Mouse (Mus musculus) kidney, adult 2 months (tissue): Measurements from ENCODE around the gene 4930451I11Rik.

Source experiments
- CTCF ChIP-seq: fragments of 200-500 bp; conservative IDR thresholded peaks from 2 replicates; pipeline ENCODE4 v1.5.1; 2011; ENCODE audit warnings: low read depth, mild to moderate bottlenecking, control low read depth, low read length, moderate library complexity, mixed read lengths; ENCODE audit not compliant: insufficient read depth, insufficient read length
- POLR2A ChIP-seq: fragments of 200-500 bp; IDR thresholded peaks from one replicate; pipeline ENCODE4 v1.6.1; 2011; ENCODE audit warnings: low read depth, low read length, control low read depth

DNA sequence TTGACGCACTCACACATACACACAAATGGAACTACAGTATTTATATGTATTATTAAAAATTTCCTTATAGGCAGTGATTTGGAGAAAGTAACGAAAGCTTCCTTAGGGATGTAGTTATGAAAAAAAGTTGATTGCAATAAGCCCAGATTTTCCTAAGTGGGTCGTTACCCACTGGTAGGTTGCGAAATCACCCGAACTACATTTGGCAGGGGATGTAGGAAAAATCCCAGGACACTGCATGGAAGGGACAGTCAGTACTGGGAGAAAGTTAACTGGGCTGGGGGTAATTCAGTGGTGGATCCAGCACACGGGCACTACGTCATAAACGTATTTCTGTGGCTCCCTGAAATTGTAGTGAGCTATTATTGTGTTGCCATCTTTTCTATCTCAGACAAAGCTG, 14.9 kb downstream of the 4930451I11Rik start:
- TF ChIP-seq CTCF = no peak
- no peak for TF ChIP-seq POLR2A
